Mouse (Mus musculus) embryonic fibroblast, embryonic 13.5 days (primary cell): ENCODE data around the gene Rbm4. TPM values are rescaled to one million over a fixed set of nuclear protein-coding genes. Genes with fewer than 3 reads are reported as not detected.

Source experiments
- H3K27ac ChIP-seq: 2 replicates; pipeline ENCODE4 v1.5.1; 2012; ENCODE audit warnings: low read length, control low read depth, inconsistent platforms; ENCODE audit not compliant: insufficient read depth
- H3K4me1 ChIP-seq: 2 replicates; pipeline ENCODE4 v1.6.1; 2011; ENCODE audit warnings: low read length; ENCODE audit not compliant: control insufficient read depth, insufficient read depth
- H3K4me3 ChIP-seq: 2 replicates; pipeline ENCODE4 v1.5.1; 2011; ENCODE audit warnings: mild to moderate bottlenecking, control low read depth, low read length; ENCODE audit not compliant: insufficient read depth
- CTCF ChIP-seq: IDR thresholded peaks from 2 replicates; pipeline ENCODE4 v1.5.1; 2011; ENCODE audit warnings: mild to moderate bottlenecking, control low read depth, low read length, moderate library complexity, borderline replicate concordance; ENCODE audit not compliant: insufficient read depth
- POLR2A ChIP-seq: IDR thresholded peaks from 2 replicates; pipeline ENCODE4 v1.6.1; 2011; ENCODE audit warnings: low read depth, mild to moderate bottlenecking, control low read depth, low read length, moderate library complexity
- polyA plus RNA-seq: library from polyadenylated mRNA; stranded (reverse); fragments of >200 nt; gene quantifications from 2 replicates; pipeline ENCODE4 v1.2.4, GENCODE M21; 2011; ENCODE audit warnings: low read depth; ENCODE audit not compliant: missing spikeins, insufficient read length

The Rbm4 gene
- polyA plus RNA-seq, 1 experiment: 48.3 TPM

- no peak overlapping the region for H3K27ac ChIP-seq
- H3K4me3 ChIP-seq: no peak overlapping the region
- TF ChIP-seq POLR2A: no peak
- TF ChIP-seq CTCF: no peak
- 0 out of 2 replicates have a peak, but pooled peaks cover 11% of the 10 kb centered on the region for H3K4me1 ChIP-seq
Measured at GRCm38 (mm10) chr19:4745681-4746080, 48.0 kb downstream of the Rbm4 start.

- Histone ChIP-seq H3K27ac (no peak overlapping the region), H3K4me3 (no peak overlapping the region), H3K4me1 (0 out of 2 replicates have a peak, but pooled peaks cover 11% of the 10 kb centered on the region)
- TF ChIP-seq CTCF (no peak), POLR2A (no peak)
Measured at GRCm38 (mm10) chr19:4745057-4745456, 48.6 kb downstream of the Rbm4 start.

GRCm38 (mm10) chr19:4744026-4744425 lies 49.7 kb downstream of the Rbm4 start:
- TF ChIP-seq CTCF (no peak), POLR2A (no peak)
- H3K27ac ChIP-seq: no peak overlapping the region
- H3K4me3 ChIP-seq: no peak overlapping the region
- 0 out of 2 replicates have a peak, but pooled peaks cover 11% of the 10 kb centered on the region for H3K4me1 ChIP-seq

GRCm38 (mm10) chr19:4743524-4743923 lies 50.2 kb downstream of the Rbm4 start:
- TF ChIP-seq POLR2A: no peak
- TF ChIP-seq CTCF: no peak
- no peak overlapping the region for H3K27ac ChIP-seq
- no peak overlapping the region for H3K4me3 ChIP-seq
- H3K4me1 ChIP-seq: 0 out of 2 replicates have a peak, but pooled peaks cover 11% of the 10 kb centered on the region

- TF ChIP-seq POLR2A: no peak
- TF ChIP-seq CTCF: no peak
- Histone ChIP-seq H3K4me1 (0 out of 2 replicates have a peak, but pooled peaks cover 11% of the 10 kb centered on the region), H3K27ac (no peak overlapping the region), H3K4me3 (no peak overlapping the region)
Measured at GRCm38 (mm10) chr19:4742229-4742628, 51.5 kb downstream of the Rbm4 start.

- TF ChIP-seq CTCF (no peak), POLR2A (no peak)
- Histone ChIP-seq H3K27ac (no peak overlapping the region), H3K4me1 (0 out of 2 replicates have a peak, but pooled peaks cover 11% of the 10 kb centered on the region), H3K4me3 (no peak overlapping the region)
Measured at GRCm38 (mm10) chr19:4741482-4741881, 52.2 kb downstream of the Rbm4 start.

- Histone ChIP-seq H3K4me1 (0 out of 2 replicates have a peak, but pooled peaks cover 11% of the 10 kb centered on the region), H3K4me3 (no peak overlapping the region), H3K27ac (no peak overlapping the region)
- TF ChIP-seq CTCF (no peak), POLR2A (no peak)
Measured at GRCm38 (mm10) chr19:4739762-4740161, 53.9 kb downstream of the Rbm4 start.

GRCm38 (mm10) chr19:4739053-4739452 lies 54.6 kb downstream of the Rbm4 start:
- H3K4me1 ChIP-seq: 0 out of 2 replicates have a peak, but pooled peaks cover 11% of the 10 kb centered on the region
- no peak overlapping the region for H3K27ac ChIP-seq
- TF ChIP-seq CTCF: no peak
- TF ChIP-seq POLR2A: no peak
- H3K4me3 ChIP-seq: no peak overlapping the region

GRCm38 (mm10) chr19:4737866-4738265 lies 55.8 kb downstream of the Rbm4 start:
- Histone ChIP-seq H3K4me3 (no peak overlapping the region), H3K27ac (no peak overlapping the region), H3K4me1 (0 out of 2 replicates have a peak, but pooled peaks cover 11% of the 10 kb centered on the region)
- TF ChIP-seq CTCF (no peak), POLR2A (no peak)

Other genes with a start within 250 kb of the Rbm4 start
- 20.2 and 20.3 TPM in 2 replicates for gene Lrfn4, start 178.2 kb downstream of the Rbm4 start, polyA plus RNA-seq
- 24.9 and 27.5 TPM in 2 replicates for gene Rce1, start 168.3 kb downstream of the Rbm4 start, polyA plus RNA-seq
- 0.50 TPM in 1 of 2 replicates, not detected in the other for gene Gm960, start 95.2 kb downstream of the Rbm4 start, polyA plus RNA-seq
- not detected in 2 replicates for gene Sptbn2, start 82.7 kb downstream of the Rbm4 start, polyA plus RNA-seq
- 7.0 and 11.9 TPM in 2 replicates for gene Rbm4b, start 37.4 kb downstream of the Rbm4 start, polyA plus RNA-seq
- 7.8 and 16.1 TPM in 2 replicates for gene Gm21992, start 17.7 kb upstream of the Rbm4 start, polyA plus RNA-seq
- gene Rbm14, start 17.7 kb upstream of the Rbm4 start, polyA plus RNA-seq: 33.4 and 33.6 TPM in 2 replicates
- gene Ccs, start 45.4 kb upstream of the Rbm4 start, polyA plus RNA-seq: 43.3 and 48.7 TPM in 2 replicates
- gene Ccdc87, start 45.5 kb upstream of the Rbm4 start, polyA plus RNA-seq: 0.26 TPM in 1 of 2 replicates, not detected in the other
- gene Ctsf, start 61.2 kb upstream of the Rbm4 start, polyA plus RNA-seq: 20.3 and 23.5 TPM in 2 replicates
- 1.4 and 1.5 TPM in 2 replicates for gene Actn3, start 84.0 kb upstream of the Rbm4 start, polyA plus RNA-seq
- gene Zdhhc24, start 84.8 kb upstream of the Rbm4 start, polyA plus RNA-seq: 9.5 and 11.1 TPM in 2 replicates
- gene Bbs1, start 112.7 kb upstream of the Rbm4 start, polyA plus RNA-seq: 1.7 and 4.0 TPM in 2 replicates
- 74.9 and 81.0 TPM in 2 replicates for gene Dpp3, start 134.4 kb upstream of the Rbm4 start, polyA plus RNA-seq
- gene Peli3, start 149.2 kb upstream of the Rbm4 start, polyA plus RNA-seq: 0.99 and 2.5 TPM in 2 replicates
- gene Mrpl11, start 168.2 kb upstream of the Rbm4 start, polyA plus RNA-seq: 67.0 and 81.9 TPM in 2 replicates
- 4.5 and 7.4 TPM in 2 replicates for gene Npas4, start 196.4 kb upstream of the Rbm4 start, polyA plus RNA-seq
- 6.0 and 8.0 TPM in 2 replicates for gene Slc29a2, start 230.0 kb upstream of the Rbm4 start, polyA plus RNA-seq
- gene B4gat1, start 244.9 kb upstream of the Rbm4 start, polyA plus RNA-seq: 31.4 and 33.5 TPM in 2 replicates
- 0.60 and 1.5 TPM in 2 replicates for gene AC124502.3, start 245.0 kb upstream of the Rbm4 start, polyA plus RNA-seq
- 12.9 and 14.5 TPM in 2 replicates for gene Brms1, start 247.5 kb upstream of the Rbm4 start, polyA plus RNA-seq